Mouse (Mus musculus): ENCODE measurements at regions not wholly inside any gene's neighbourhood (a gene's known extent, or its start where the extent isn't known, plus 50 kb on each side); places are given as distances from the start of the nearest gene placed in this dataset.
A peak's percentile ranks its signal among the peaks of the same experiment; 100 is the strongest.

GRCm38 (mm10) chr6:143633710-143634109, 466.7 kb downstream of the Etnk1 start:
- no peak for DNase-seq

- no peak for DNase-seq
Observed at GRCm38 (mm10) chr6:143634334-143634733, 467.3 kb downstream of the Etnk1 start.

- DNase-seq = no peak
Observed at GRCm38 (mm10) chr6:143635043-143635442, 468.0 kb downstream of the Etnk1 start.

- DNase-seq = peak; percentile 61 to 83
Observed at GRCm38 (mm10) chr6:143640652-143641051, 473.6 kb downstream of the Etnk1 start.

- DNase-seq = no peak
Observed at GRCm38 (mm10) chr6:143642052-143642451, 475.0 kb downstream of the Etnk1 start.

- DNase-seq = no peak
Observed at GRCm38 (mm10) chr6:143645989-143646388, 479.0 kb downstream of the Etnk1 start.

- no peak for DNase-seq
Observed at GRCm38 (mm10) chr6:143648501-143648900, 481.5 kb downstream of the Etnk1 start.

- DNase-seq = no peak
Observed at GRCm38 (mm10) chr6:143656576-143656975, 489.6 kb downstream of the Etnk1 start.

- DNase-seq = peak; percentile 7 to 12
Observed at GRCm38 (mm10) chr6:143660837-143661236, 493.8 kb downstream of the Etnk1 start.

- DNase-seq = peak in 1 of 2 experiments; percentile 4
Observed at GRCm38 (mm10) chr6:143663306-143663705, 496.3 kb downstream of the Etnk1 start.

- no peak for DNase-seq
Observed at GRCm38 (mm10) chr6:143665374-143665773, 498.4 kb downstream of the Etnk1 start.

- DNase-seq = no peak
Observed at GRCm38 (mm10) chr6:143668551-143668950, 501.5 kb downstream of the Etnk1 start.

GRCm38 (mm10) chr6:143669446-143670130, 502.6 kb downstream of the Etnk1 start:
- DNase-seq = no peak

GRCm38 (mm10) chr6:143690131-143690530, 523.1 kb downstream of the Etnk1 start:
- no peak for DNase-seq

- DNase-seq = no peak
Observed at GRCm38 (mm10) chr6:143690866-143691265, 523.8 kb downstream of the Etnk1 start.

GRCm38 (mm10) chr6:143697997-143698396, 531.0 kb downstream of the Etnk1 start:
- DNase-seq = peak in 1 of 2 experiments; percentile 5

GRCm38 (mm10) chr6:143703984-143704383, 537.0 kb downstream of the Etnk1 start:
- no peak for DNase-seq

GRCm38 (mm10) chr6:143706451-143706850, 539.4 kb downstream of the Etnk1 start:
- no peak for DNase-seq

- DNase-seq = no peak
Observed at GRCm38 (mm10) chr6:143714461-143714860, 547.4 kb downstream of the Etnk1 start.

GRCm38 (mm10) chr6:143750074-143750473, 583.1 kb downstream of the Etnk1 start:
- DNase-seq = no peak

GRCm38 (mm10) chr6:143751076-143752070, 584.4 kb downstream of the Etnk1 start:
- DNase-seq = peak; percentile 34 to 48

- DNase-seq = no peak
Observed at GRCm38 (mm10) chr6:143757462-143757861, 590.4 kb downstream of the Etnk1 start.

GRCm38 (mm10) chr6:143768115-143768514, 601.1 kb downstream of the Etnk1 start:
- no peak for DNase-seq

All from heart, adult 18-20 months (tissue).